Mouse (Mus musculus): Measurements from ENCODE around the gene Osbp2. TPM values are rescaled to one million over a fixed set of nuclear protein-coding genes. Genes with fewer than 3 reads are reported as not detected.

Gene Osbp2
- polyA plus RNA-seq, 1 experiment from 2014 or later, result 0.76 TPM

GRCm38 (mm10) chr11:3710203-3710602 lies 153.5 kb downstream of the Osbp2 start:
- ATAC-seq (ENCODE audit: low FRiP score, low read depth), result no peak
- 82% methylated on average over 14 of the region's 14 CpGs for WGBS
- Histone ChIP-seq H3K27me3 (peaks cover 3% of the 10 kb centered on the region; the same call in 1 of the 2 replicates), H3K9me3 (no peaks in the 10 kb centered on the region), H3K27ac (no peak overlapping the region), H3K9ac (no peak overlapping the region), H3K4me3 (no peak overlapping the region), H3K4me1 (peaks cover 2% of the 10 kb centered on the region), H3K36me3 (no peaks in the 10 kb centered on the region), H3K4me2 (replicated peaks) (no peak overlapping the region)

- Histone ChIP-seq H3K9ac (no peak overlapping the region), H3K36me3 (no peaks in the 10 kb centered on the region), H3K27me3 (peaks cover 9% of the 10 kb centered on the region; the same call in 1 of the 2 replicates), H3K27ac (no peak overlapping the region), H3K9me3 (no peaks in the 10 kb centered on the region), H3K4me3 (no peak overlapping the region), H3K4me2 (replicated peaks) (no peak overlapping the region), H3K4me1 (peaks cover 19% of the 10 kb centered on the region)
- ATAC-seq (ENCODE audit: low FRiP score, low read depth), result no peak
- 89% methylated on average over 8 of the region's 8 CpGs for WGBS
Measured at GRCm38 (mm10) chr11:3707057-3707456, 156.6 kb downstream of the Osbp2 start.

- Histone ChIP-seq H3K4me3 (no peak overlapping the region), H3K9ac (no peak overlapping the region), H3K27ac (no peak overlapping the region; the same call in 1 of the 2 replicates), H3K9me3 (no peaks in the 10 kb centered on the region), H3K4me1 (peaks cover 19% of the 10 kb centered on the region), H3K4me2 (replicated peaks) (no peak overlapping the region), H3K36me3 (0 out of 2 replicates have a peak, but pooled peaks cover 3% of the 10 kb centered on the region), H3K27me3 (peaks cover 9% of the 10 kb centered on the region; the same call in 1 of the 2 replicates)
- 75% methylated on average over 8 of the region's 8 CpGs for WGBS
- ATAC-seq (ENCODE audit: low FRiP score, low read depth), result no peak
Measured at GRCm38 (mm10) chr11:3704404-3704803, 159.3 kb downstream of the Osbp2 start.

- no peak overlapping the region for H3K4me2 ChIP-seq (replicated peaks)
- no peak for ATAC-seq (ENCODE audit: low FRiP score, low read depth)
- H3K9me3 ChIP-seq, result no peaks in the 10 kb centered on the region
- 0 out of 2 replicates have a peak, but pooled peaks cover 3% of the 10 kb centered on the region for H3K36me3 ChIP-seq
- H3K9ac ChIP-seq, result no peak overlapping the region
- H3K27ac ChIP-seq, result peak overlapping the region; percentile 39; the same call in 1 of the 2 replicates
- 50% methylated on average over 7 of the region's 7 CpGs for WGBS
- H3K4me3 ChIP-seq, result no peak overlapping the region
- peaks cover 19% of the 10 kb centered on the region for H3K4me1 ChIP-seq
- peaks cover 9% of the 10 kb centered on the region; the same call in 1 of the 2 replicates for H3K27me3 ChIP-seq
Measured at GRCm38 (mm10) chr11:3703089-3703992, 160.4 kb downstream of the Osbp2 start.

- Histone ChIP-seq H3K9ac (no peak overlapping the region), H3K27me3 (no peaks in the 10 kb centered on the region), H3K4me3 (no peak overlapping the region), H3K36me3 (peaks cover 19% of the 10 kb centered on the region), H3K27ac (no peak overlapping the region), H3K9me3 (no peaks in the 10 kb centered on the region), H3K4me1 (no peaks in the 10 kb centered on the region), H3K4me2 (replicated peaks) (no peak overlapping the region)
- WGBS, result 85% methylated on average over 3 of the region's 3 CpGs
- ATAC-seq (ENCODE audit: low FRiP score, low read depth), result no peak
Measured at GRCm38 (mm10) chr11:3697441-3697840, 166.3 kb downstream of the Osbp2 start.

- no peaks in the 10 kb centered on the region for H3K27me3 ChIP-seq
- no peak overlapping the region for H3K4me3 ChIP-seq
- no peaks in the 10 kb centered on the region for H3K9me3 ChIP-seq
- H3K36me3 ChIP-seq, result peaks cover 32% of the 10 kb centered on the region
- H3K9ac ChIP-seq, result no peak overlapping the region
- H3K4me2 ChIP-seq (replicated peaks), result no peak overlapping the region
- H3K4me1 ChIP-seq, result no peaks in the 10 kb centered on the region
- WGBS, result 87% methylated on average over 5 of the region's 5 CpGs
- ATAC-seq (ENCODE audit: low FRiP score, low read depth), result no peak
- no peak overlapping the region for H3K27ac ChIP-seq
Measured at GRCm38 (mm10) chr11:3696086-3696616, 167.6 kb downstream of the Osbp2 start.

GRCm38 (mm10) chr11:3691746-3692145 lies 172.0 kb downstream of the Osbp2 start:
- Histone ChIP-seq H3K36me3 (peaks cover 72% of the 10 kb centered on the region), H3K27me3 (no peaks in the 10 kb centered on the region), H3K27ac (no peak overlapping the region), H3K4me3 (no peak overlapping the region), H3K4me2 (replicated peaks) (no peak overlapping the region), H3K4me1 (no peaks in the 10 kb centered on the region), H3K9ac (no peak overlapping the region), H3K9me3 (no peaks in the 10 kb centered on the region)
- 98% methylated on average over 2 of the region's 2 CpGs for WGBS
- ATAC-seq (ENCODE audit: low FRiP score, low read depth), result no peak

- H3K9me3 ChIP-seq, result no peaks in the 10 kb centered on the region
- WGBS, result 91% methylated on average over 2 of the region's 2 CpGs
- H3K27me3 ChIP-seq, result no peaks in the 10 kb centered on the region
- ATAC-seq (ENCODE audit: low FRiP score, low read depth), result no peak
- H3K36me3 ChIP-seq, result peaks cover 91% of the 10 kb centered on the region
- no peaks in the 10 kb centered on the region for H3K4me1 ChIP-seq
- H3K4me3 ChIP-seq, result no peak overlapping the region
- H3K9ac ChIP-seq, result no peak overlapping the region
- no peak overlapping the region for H3K27ac ChIP-seq
- H3K4me2 ChIP-seq (replicated peaks), result no peak overlapping the region
Measured at GRCm38 (mm10) chr11:3686885-3687284, 176.8 kb downstream of the Osbp2 start.

- ATAC-seq (ENCODE audit: low FRiP score, low read depth), result no peak
- Histone ChIP-seq H3K4me1 (no peaks in the 10 kb centered on the region), H3K4me3 (no peak overlapping the region), H3K27me3 (no peaks in the 10 kb centered on the region), H3K4me2 (replicated peaks) (no peak overlapping the region), H3K9ac (no peak overlapping the region), H3K36me3 (peaks cover 90% of the 10 kb centered on the region), H3K9me3 (no peaks in the 10 kb centered on the region), H3K27ac (no peak overlapping the region)
- WGBS, result 88% methylated on average over 2 of the region's 2 CpGs
Measured at GRCm38 (mm10) chr11:3686318-3686717, 177.4 kb downstream of the Osbp2 start.

- H3K27ac ChIP-seq, result no peak overlapping the region
- no peak overlapping the region for H3K9ac ChIP-seq
- WGBS, result 93% methylated on average over 8 of the region's 8 CpGs
- H3K4me3 ChIP-seq, result no peak overlapping the region
- no peak for ATAC-seq (ENCODE audit: low FRiP score, low read depth)
- no peak overlapping the region for H3K4me2 ChIP-seq (replicated peaks)
- H3K4me1 ChIP-seq, result no peaks in the 10 kb centered on the region
- H3K27me3 ChIP-seq, result no peaks in the 10 kb centered on the region
- H3K36me3 ChIP-seq, result peaks cover 90% of the 10 kb centered on the region
- H3K9me3 ChIP-seq, result no peaks in the 10 kb centered on the region
Measured at GRCm38 (mm10) chr11:3685431-3685830, 178.3 kb downstream of the Osbp2 start.

GRCm38 (mm10) chr11:3684723-3685430 lies 178.8 kb downstream of the Osbp2 start:
- Histone ChIP-seq H3K4me1 (no peaks in the 10 kb centered on the region), H3K9me3 (no peaks in the 10 kb centered on the region), H3K27me3 (no peaks in the 10 kb centered on the region), H3K9ac (no peak overlapping the region), H3K27ac (no peak overlapping the region), H3K4me2 (replicated peaks) (no peak overlapping the region), H3K4me3 (no peak overlapping the region), H3K36me3 (peaks cover 90% of the 10 kb centered on the region)
- 97% methylated on average over 5 of the region's 5 CpGs for WGBS
- no peak for ATAC-seq (ENCODE audit: low FRiP score, low read depth)

GRCm38 (mm10) chr11:3684232-3684631 lies 179.5 kb downstream of the Osbp2 start:
- H3K9ac ChIP-seq, result no peak overlapping the region
- no peak for ATAC-seq (ENCODE audit: low FRiP score, low read depth)
- H3K36me3 ChIP-seq, result peaks cover 88% of the 10 kb centered on the region
- no peak overlapping the region for H3K4me2 ChIP-seq (replicated peaks)
- H3K27me3 ChIP-seq, result no peaks in the 10 kb centered on the region
- H3K4me3 ChIP-seq, result no peak overlapping the region
- WGBS, result 89% methylated on average over 1 of the region's 1 CpGs
- H3K27ac ChIP-seq, result no peak overlapping the region
- H3K9me3 ChIP-seq, result no peaks in the 10 kb centered on the region
- no peaks in the 10 kb centered on the region for H3K4me1 ChIP-seq

Data from limb, embryonic 13.5 days (tissue).